Mouse (Mus musculus): ENCODE results near the gene Lemd2.

- TF ChIP-seq POLR2A (IDR thresholded peaks at IDR 0.05; ENCODE audit: control insufficient read depth in 1 of 2, insufficient read depth in 1 of 2, low read depth in 1 of 2, low read length in 2 of 2, poor library complexity in 1 of 2) (no peak), TCF12 (IDR thresholded peaks at IDR 0.05; ENCODE audit: low read depth, low read length) (no peak), EP300 (IDR thresholded peaks at IDR 0.05; ENCODE audit: low read depth in 1 of 2, low read length in 2 of 2) (no peak), MEF2A (IDR thresholded peaks at IDR 0.05; ENCODE audit: extremely low read depth, insufficient replicate concordance, low read depth, low read length, poor library complexity, severe bottlenecking) (no peak), CTCF (IDR thresholded peaks at IDR 0.05 in 2 of 3, conservative IDR thresholded peaks at IDR 0.05 in 1 of 3; ENCODE audit: control insufficient read depth in 1 of 3, insufficient read depth in 1 of 3, low read depth in 2 of 3, low read length in 3 of 3, poor library complexity in 1 of 3, severe bottlenecking in 1 of 3) (no peak), MAX (IDR thresholded peaks at IDR 0.05; ENCODE audit: low read length) (no peak), ZKSCAN1 (IDR thresholded peaks at IDR 0.05; ENCODE audit: low read depth, low read length) (no peak)
Measured at GRCm38 (mm10) chr17:27191804-27192203, 12.5 kb downstream of the Lemd2 start.
